Mouse (Mus musculus) forebrain, embryonic 11.5 days (tissue): ENCODE measurements around the gene Zdhhc14. TPM values are rescaled to one million over a fixed set of nuclear protein-coding genes. Genes with fewer than 3 reads are reported as not detected.

Experiments used
- ATAC-seq: fragments of 200-750 bp; cut with Nextera tagmentation; replicated peaks from 2 replicates; pipeline ENCODE4 v1.8.0; 2017; ENCODE audit warnings: moderate TSS enrichment; ENCODE audit not compliant: low FRiP score
- DNase-seq: peaks from one replicate; pipeline ENCODE4 v3.0.0-alpha.2; 2017; ENCODE audit warnings: low spot score
- H3K27ac ChIP-seq: fragments of 300-500 bp; sonication (generic); 2 replicates; pipeline ENCODE4 v1.5.1; 2014; ENCODE audit warnings: low read depth, low read length
- H3K27me3 ChIP-seq: fragments of 300-500 bp; sonication (generic); 2 replicates; pipeline ENCODE4 v1.6.1; 2014; ENCODE audit warnings: mild to moderate bottlenecking, low read length, mixed read lengths; ENCODE audit not compliant: control insufficient read depth, insufficient read depth
- H3K36me3 ChIP-seq: fragments of 300-500 bp; sonication (generic); 2 replicates; pipeline ENCODE4 v1.6.1; 2014; ENCODE audit warnings: mild to moderate bottlenecking, low read length, moderate library complexity, mixed read lengths; ENCODE audit not compliant: control insufficient read depth, insufficient read depth
- H3K4me1 ChIP-seq: fragments of 300-500 bp; sonication (generic); replicated peaks from 2 replicates; pipeline ENCODE4 v1.6.1; 2014; ENCODE audit warnings: low read length, mixed read lengths; ENCODE audit not compliant: control insufficient read depth, insufficient read depth
- H3K4me2 ChIP-seq: fragments of 300-500 bp; sonication (generic); 2 replicates; pipeline ENCODE4 v1.6.1; 2014; ENCODE audit warnings: low read depth, mild to moderate bottlenecking, low read length, moderate library complexity, mixed read lengths; ENCODE audit not compliant: severe bottlenecking
- H3K4me3 ChIP-seq: fragments of 300-500 bp; sonication (generic); 2 replicates; pipeline ENCODE4 v1.5.1; 2014; ENCODE audit warnings: low read depth, low read length
- H3K9ac ChIP-seq: fragments of 300-500 bp; sonication (generic); 2 replicates; pipeline ENCODE4 v1.6.1; 2014; ENCODE audit warnings: low read length
- H3K9me3 ChIP-seq: fragments of 300-500 bp; sonication (generic); 2 replicates; pipeline ENCODE4 v1.6.1; 2016; ENCODE audit warnings: low read length, mixed read lengths; ENCODE audit not compliant: control insufficient read depth
- WGBS: fragments of 180-500 bp; shearing (Covaris S2); extraction: QIAGEN DNeasy Blood & Tissue Kit; methylation state at CpG from one replicate; pipeline ENCODE4 v1.1.7; 2014; 5-methylcytosine and 5-hydroxymethylcytosine counted together
- polyA plus RNA-seq: library from polyadenylated mRNA; unstranded; fragments of >200 nt; fragmentation: Nextera tagmentation; extraction: Ambion mirVana; gene quantifications from 2 replicates; pipeline ENCODE4 v1.2.1, GENCODE M21; 2014

Zdhhc14 gene
- polyA plus RNA-seq, 1 experiment from 2014 or later, result 2.3 TPM

DNA sequence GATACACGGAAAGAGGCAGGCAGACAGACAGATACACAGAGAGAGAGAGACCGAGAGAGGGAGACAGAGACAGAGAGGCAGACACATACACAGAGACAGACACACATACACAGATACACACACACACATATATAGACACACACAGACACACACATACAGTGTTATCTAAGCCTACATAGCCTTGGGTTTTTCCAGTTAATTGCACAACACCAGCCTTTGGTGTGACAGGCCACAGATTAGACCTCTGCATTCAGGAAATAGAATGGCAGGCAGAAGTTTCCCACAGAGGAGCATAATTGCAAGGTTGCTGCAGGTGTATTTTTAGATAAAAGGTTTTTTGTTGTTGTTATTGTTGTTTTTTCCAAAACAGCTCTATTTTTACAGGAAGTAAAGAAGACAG lies 195.9 kb downstream of the Zdhhc14 start:
- no peaks in the 10 kb centered on the region for H3K27me3 ChIP-seq
- H3K4me3 ChIP-seq, result no peak overlapping the region
- no peak overlapping the region for H3K27ac ChIP-seq
- H3K36me3 ChIP-seq, result no peaks in the 10 kb centered on the region
- H3K4me1 ChIP-seq, result no peaks in the 10 kb centered on the region
- no peaks in the 10 kb centered on the region for H3K9me3 ChIP-seq
- ATAC-seq, result no peak
- DNase-seq, result no peak
- H3K4me2 ChIP-seq, result no peak overlapping the region
- H3K9ac ChIP-seq, result no peak overlapping the region
- 78% methylated on average over 2 of the region's 2 CpGs for WGBS

DNA sequence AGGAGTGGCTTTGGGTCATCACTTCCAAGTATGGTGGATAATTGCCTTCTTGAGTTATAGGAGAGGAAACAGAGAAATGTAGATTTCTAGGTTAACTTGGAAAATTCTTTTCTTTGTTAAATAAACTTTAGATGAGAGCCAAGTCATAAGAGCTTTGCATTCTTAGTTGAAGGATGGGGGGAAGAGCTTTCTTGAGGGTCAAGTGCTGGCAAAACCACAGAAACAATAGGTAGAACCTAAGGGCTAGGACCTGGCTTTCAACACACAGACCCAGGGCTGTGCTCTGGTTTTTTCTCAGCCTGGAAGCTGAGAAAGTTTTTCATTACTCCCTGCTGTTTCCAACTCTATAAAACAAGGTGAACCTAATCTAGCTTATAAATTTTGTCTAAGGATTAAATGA lies 196.3 kb downstream of the Zdhhc14 start:
- no peaks in the 10 kb centered on the region for H3K4me1 ChIP-seq
- no peak overlapping the region for H3K4me3 ChIP-seq
- no peak overlapping the region for H3K4me2 ChIP-seq
- H3K27me3 ChIP-seq, result no peaks in the 10 kb centered on the region
- no peak overlapping the region for H3K27ac ChIP-seq
- ATAC-seq (no peak), DNase-seq (no peak)
- H3K9ac ChIP-seq, result no peak overlapping the region
- H3K9me3 ChIP-seq, result no peaks in the 10 kb centered on the region
- H3K36me3 ChIP-seq, result no peaks in the 10 kb centered on the region

DNA sequence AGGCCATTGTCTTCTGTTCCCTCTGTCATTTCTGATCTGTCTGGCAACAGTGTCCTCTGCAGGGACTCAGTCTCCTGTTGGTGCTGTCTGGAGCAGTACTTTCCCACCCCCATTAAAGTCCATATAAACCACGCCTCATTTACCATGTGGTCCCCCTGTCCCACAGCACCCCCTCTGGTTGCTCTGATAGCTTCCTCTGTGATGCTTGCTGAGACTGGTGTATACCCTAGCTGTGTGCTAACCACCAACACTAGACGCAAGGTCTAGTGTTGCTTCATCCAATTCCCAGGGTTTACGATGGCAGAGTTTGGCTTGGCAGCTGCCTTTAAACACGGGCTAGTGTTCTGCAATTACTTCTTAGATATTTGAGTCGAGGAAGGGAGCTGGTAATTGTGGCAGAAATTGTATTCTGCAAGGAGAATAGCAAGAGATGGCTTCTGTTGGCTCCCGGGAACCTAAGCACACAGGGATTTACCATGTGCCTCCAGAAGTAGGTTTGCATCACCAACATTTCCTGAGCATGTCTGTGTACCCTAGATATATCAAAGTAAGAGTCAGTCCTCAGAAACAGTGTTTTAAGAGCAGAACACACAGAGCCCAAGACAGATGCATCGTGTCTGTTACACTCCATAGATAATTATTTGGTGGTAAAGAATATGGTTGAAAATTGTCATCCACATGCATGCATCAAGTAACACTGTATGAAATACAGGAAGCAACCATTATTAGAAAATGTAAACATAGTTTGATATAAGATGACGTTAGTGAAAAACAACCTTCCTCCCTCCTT lies 198.6 kb downstream of the Zdhhc14 start:
- H3K9me3 ChIP-seq, result no peaks in the 10 kb centered on the region
- no peak overlapping the region for H3K9ac ChIP-seq
- no peaks in the 10 kb centered on the region for H3K4me1 ChIP-seq
- DNase-seq, result no peak
- H3K27ac ChIP-seq, result no peak overlapping the region
- no peaks in the 10 kb centered on the region for H3K36me3 ChIP-seq
- no peak for ATAC-seq
- 88% methylated on average over 8 of the region's 8 CpGs for WGBS
- no peaks in the 10 kb centered on the region for H3K27me3 ChIP-seq
- H3K4me3 ChIP-seq, result no peak overlapping the region
- H3K4me2 ChIP-seq, result no peak overlapping the region

DNA sequence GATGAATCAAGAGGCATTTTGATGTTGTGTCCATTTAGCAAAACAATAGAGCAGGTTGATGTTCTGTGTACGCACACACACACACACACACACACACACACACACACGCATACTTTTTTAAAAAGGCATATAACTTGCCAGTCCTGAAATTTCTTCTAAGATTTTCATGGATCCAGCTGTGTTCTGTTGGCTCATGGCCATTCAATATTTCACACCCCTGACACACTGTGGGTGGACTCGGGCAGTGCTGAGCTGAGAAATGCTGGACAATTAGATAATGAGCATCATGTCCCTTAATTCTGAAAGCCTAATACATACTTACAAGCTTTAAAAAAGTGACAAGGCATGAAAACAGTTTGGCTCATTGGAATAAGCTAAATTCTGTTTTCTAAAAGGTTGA lies 200.3 kb downstream of the Zdhhc14 start:
- WGBS, result 86% methylated on average over 3 of the region's 3 CpGs
- Histone ChIP-seq H3K27ac (no peak overlapping the region), H3K9ac (no peak overlapping the region), H3K4me3 (no peak overlapping the region), H3K4me2 (no peak overlapping the region), H3K4me1 (no peaks in the 10 kb centered on the region), H3K36me3 (no peaks in the 10 kb centered on the region), H3K27me3 (no peaks in the 10 kb centered on the region), H3K9me3 (no peaks in the 10 kb centered on the region)
- DNase-seq, result no peak
- no peak for ATAC-seq

DNA sequence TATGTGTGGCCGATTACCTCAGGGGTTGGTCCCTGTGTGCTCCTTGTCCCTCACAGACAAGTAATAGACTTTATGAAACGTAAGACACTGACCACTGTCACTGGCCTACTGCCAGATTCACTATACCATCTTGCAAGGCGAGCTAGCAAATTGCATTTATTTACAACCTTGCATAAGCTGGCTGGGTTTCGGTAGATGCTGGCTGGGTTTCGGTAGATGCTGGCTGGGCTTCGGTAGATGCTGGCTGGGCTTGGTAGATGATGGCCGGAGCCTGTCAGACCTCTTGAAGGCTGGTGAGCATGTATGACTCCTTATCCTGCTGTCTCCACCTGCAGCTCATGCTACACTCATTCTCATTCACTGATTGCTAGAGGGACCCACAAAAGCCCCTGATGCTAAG lies 200.9 kb downstream of the Zdhhc14 start:
- Histone ChIP-seq H3K27me3 (no peaks in the 10 kb centered on the region), H3K27ac (no peak overlapping the region), H3K9ac (no peak overlapping the region), H3K4me2 (no peak overlapping the region), H3K4me3 (no peak overlapping the region), H3K9me3 (no peaks in the 10 kb centered on the region), H3K36me3 (no peaks in the 10 kb centered on the region), H3K4me1 (no peaks in the 10 kb centered on the region)
- DNase-seq (no peak), ATAC-seq (no peak)
- WGBS, result 90% methylated on average over 7 of the region's 7 CpGs

DNA sequence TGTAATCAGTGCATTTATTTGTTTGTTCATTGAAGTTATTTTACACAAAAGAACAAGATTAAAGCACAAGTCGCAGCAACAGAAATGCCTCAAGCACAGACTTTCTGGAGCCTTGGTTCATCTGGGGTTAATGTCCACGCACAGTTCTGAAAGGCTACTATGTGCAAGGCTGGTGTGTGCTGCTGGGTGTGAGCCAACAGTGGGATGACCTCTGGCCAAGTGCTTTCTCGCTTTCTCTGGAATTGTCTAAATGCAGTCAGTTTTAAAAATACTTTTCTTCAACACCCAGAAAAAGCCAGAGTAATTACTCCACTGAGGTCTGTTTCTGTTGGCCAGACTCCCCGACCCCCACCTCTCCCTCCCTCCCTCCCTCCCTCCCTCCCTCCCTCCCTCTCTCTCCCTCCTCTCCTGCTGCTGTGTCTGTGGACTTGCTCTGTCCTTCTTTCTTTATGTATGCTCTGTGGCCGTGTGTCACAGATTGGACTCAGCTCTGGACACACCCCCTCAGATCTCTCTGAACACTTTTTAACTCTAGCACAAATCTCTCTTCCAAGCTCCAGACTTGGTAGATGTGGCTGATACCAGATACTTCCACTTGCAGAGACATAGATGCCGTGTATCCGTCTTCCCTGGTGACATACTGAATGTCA lies 206.2 kb downstream of the Zdhhc14 start:
- ATAC-seq (no peak), DNase-seq (no peak)
- Histone ChIP-seq H3K4me3 (no peak overlapping the region), H3K27me3 (no peaks in the 10 kb centered on the region), H3K4me1 (no peaks in the 10 kb centered on the region), H3K27ac (no peak overlapping the region), H3K9me3 (no peaks in the 10 kb centered on the region), H3K36me3 (no peaks in the 10 kb centered on the region), H3K4me2 (no peak overlapping the region), H3K9ac (no peak overlapping the region)
- 70% methylated on average over 7 of the region's 7 CpGs for WGBS

DNA sequence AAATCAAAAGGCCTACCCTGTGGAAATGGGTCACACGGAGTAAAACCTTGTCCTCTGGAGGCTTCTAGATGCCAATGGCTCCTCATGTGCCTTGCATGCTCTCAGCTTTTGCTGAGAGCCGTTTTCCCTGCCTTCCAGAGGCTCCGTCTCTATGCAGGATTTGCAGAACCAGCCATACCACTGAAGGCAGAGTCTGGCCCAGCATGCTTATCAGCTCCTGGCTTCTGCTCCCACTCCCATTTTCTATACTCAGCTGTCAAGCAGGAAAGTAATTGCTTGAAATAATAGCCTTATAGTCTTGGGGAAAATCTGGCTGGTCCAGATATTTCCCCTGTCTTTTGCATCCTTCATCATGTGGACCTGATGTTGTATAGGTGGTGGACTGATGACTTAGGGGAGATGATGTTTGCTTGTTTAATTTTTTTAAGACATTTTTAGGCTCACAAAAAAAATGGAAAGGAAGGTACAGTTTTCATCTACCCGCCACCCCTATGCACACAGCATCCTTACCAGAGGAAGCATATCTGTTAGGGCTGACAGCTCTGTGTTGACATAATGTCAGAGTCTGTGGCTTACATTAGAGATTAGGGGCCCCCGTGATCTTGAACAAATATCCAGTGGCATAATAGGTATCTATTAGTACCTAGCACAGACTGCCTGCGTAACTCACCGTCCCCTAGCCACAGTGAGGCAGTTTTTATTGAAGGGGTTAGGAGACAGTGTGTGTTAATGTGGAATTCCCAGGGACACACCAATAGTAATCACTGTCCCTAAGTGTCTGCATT lies 218.2 kb downstream of the Zdhhc14 start:
- DNase-seq (no peak), ATAC-seq (no peak)
- Histone ChIP-seq H3K4me1 (peaks cover 3% of the 10 kb centered on the region; the same call in 1 of the 2 replicates), H3K27ac (no peak overlapping the region), H3K4me2 (no peak overlapping the region), H3K36me3 (no peaks in the 10 kb centered on the region), H3K4me3 (no peak overlapping the region), H3K9ac (no peak overlapping the region), H3K9me3 (no peaks in the 10 kb centered on the region), H3K27me3 (peaks cover 2% of the 10 kb centered on the region; the same call in 1 of the 2 replicates)
- 73% methylated on average over 7 of the region's 7 CpGs for WGBS

DNA sequence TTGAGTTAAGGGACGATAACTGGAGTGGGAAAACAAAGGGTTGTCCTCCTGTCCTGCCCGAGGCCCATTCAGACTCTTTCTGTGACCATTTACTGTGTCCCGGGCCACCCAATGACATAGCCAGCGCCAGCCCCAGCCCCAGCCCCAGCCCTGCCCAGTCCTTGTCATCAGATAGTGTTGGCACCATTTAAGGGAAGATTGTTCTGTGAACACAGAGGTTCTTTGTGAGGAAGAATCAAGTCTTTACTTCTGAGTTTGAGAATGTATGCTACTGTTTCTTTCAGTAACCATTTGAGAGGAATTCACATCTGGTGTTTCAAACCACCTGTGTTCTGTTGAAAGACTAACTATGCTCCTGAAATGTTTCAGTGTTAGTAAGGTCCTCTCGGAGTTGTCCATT lies 219.5 kb downstream of the Zdhhc14 start:
- no peaks in the 10 kb centered on the region for H3K9me3 ChIP-seq
- no peak overlapping the region for H3K27ac ChIP-seq
- WGBS, result 74% methylated on average over 5 of the region's 5 CpGs
- H3K4me1 ChIP-seq, result peaks cover 3% of the 10 kb centered on the region; the same call in 1 of the 2 replicates
- ATAC-seq (no peak), DNase-seq (no peak)
- peaks cover 2% of the 10 kb centered on the region; the same call in 1 of the 2 replicates for H3K27me3 ChIP-seq
- H3K4me3 ChIP-seq, result no peak overlapping the region
- no peak overlapping the region for H3K4me2 ChIP-seq
- H3K9ac ChIP-seq, result no peak overlapping the region
- no peaks in the 10 kb centered on the region for H3K36me3 ChIP-seq
